Mouse (Mus musculus) C2C12 (cell line): ENCODE data around the gene Pld4. TPM values are rescaled to one million over a fixed set of nuclear protein-coding genes. Genes with fewer than 3 reads are reported as not detected.
A peak's percentile ranks its signal among the peaks of the same experiment; 100 is the strongest.

Source experiments
- H3K27me3 ChIP-seq: one replicate; pipeline ENCODE4 v1.6.1; 2011; ENCODE audit not compliant: control insufficient read depth, insufficient read depth, insufficient read length
- H3K36me3 ChIP-seq: one replicate; pipeline ENCODE4 v1.6.1; 2011; ENCODE audit not compliant: control insufficient read depth, insufficient read depth
- H3K4me3 ChIP-seq: one replicate; pipeline ENCODE4 v1.5.1; 2011; ENCODE audit warnings: mild to moderate bottlenecking, control low read depth; ENCODE audit not compliant: poor library complexity, insufficient read depth, severe bottlenecking
- H3K79me2 ChIP-seq: one replicate; pipeline ENCODE4 v1.6.1; 2011; ENCODE audit not compliant: control insufficient read depth, insufficient read depth
- H3K79me3 ChIP-seq: one replicate; pipeline ENCODE4 v1.6.1; 2011; ENCODE audit warnings: low read depth, control low read depth
- H3ac ChIP-seq: one replicate; pipeline ENCODE3; 2011; ENCODE audit warnings: low read depth; ENCODE audit not compliant: control insufficient read depth, insufficient read length
- CEBPB ChIP-seq: IDR thresholded peaks from one replicate; pipeline ENCODE4 v1.6.1; 2011; ENCODE audit warnings: low read depth, mild to moderate bottlenecking, control low read depth, moderate library complexity
- CTCF ChIP-seq: IDR thresholded peaks from one replicate; pipeline ENCODE4 v1.5.1; 2011; ENCODE audit not compliant: control insufficient read depth, insufficient read depth, insufficient read length
- FOSL1 ChIP-seq: IDR thresholded peaks from one replicate; pipeline ENCODE4 v1.8.0; 2011; ENCODE audit warnings: mild to moderate bottlenecking, low read length; ENCODE audit not compliant: poor library complexity, insufficient read depth, severe bottlenecking
- MAX ChIP-seq: IDR thresholded peaks from one replicate; pipeline ENCODE4 v1.6.1; 2011; ENCODE audit warnings: mild to moderate bottlenecking, control low read depth
- MYOD1 ChIP-seq: IDR thresholded peaks from one replicate; pipeline ENCODE4 v1.6.1; 2011; ENCODE audit warnings: low read depth; ENCODE audit not compliant: control insufficient read depth, insufficient read length
- MYOG ChIP-seq: IDR thresholded peaks from one replicate; pipeline ENCODE4 v1.6.1; 2011; ENCODE audit not compliant: control insufficient read depth, insufficient read length; ENCODE audit errors: extremely low read depth
- USF1 ChIP-seq: IDR thresholded peaks from one replicate; pipeline ENCODE4 v1.6.1; 2011; ENCODE audit warnings: low read depth, mild to moderate bottlenecking, control low read depth, moderate library complexity
- polyA plus RNA-seq: library from polyadenylated mRNA; unstranded; fragments of >200 nt; fragmentation: generic; extraction: Trizol; gene quantifications from one replicate; pipeline ENCODE4 v1.2.1, GENCODE M21; 2012; ENCODE audit warnings: missing spikeins

The Pld4 gene
- polyA plus RNA-seq, 1 experiment: not detected

DNA sequence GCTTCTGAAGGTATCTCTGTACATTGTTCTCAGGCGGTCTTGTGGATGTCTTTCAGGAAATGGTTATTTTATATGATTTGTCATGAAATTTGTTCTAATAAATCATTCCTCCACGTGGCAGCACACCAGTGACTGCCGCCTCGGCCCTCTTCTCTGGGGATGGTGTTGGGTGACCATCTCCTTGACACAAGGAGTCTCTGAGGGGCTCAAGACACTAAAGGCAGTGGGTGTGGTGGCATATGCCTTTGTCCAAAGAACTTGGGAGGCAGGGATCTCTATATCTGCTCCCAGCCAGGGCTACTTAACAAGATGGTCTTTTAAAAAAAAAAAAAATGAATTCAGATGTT is 14.0 kb upstream of the Pld4 start:
- peaks cover 20% of the 10 kb centered on the region for H3K36me3 ChIP-seq

GRCm38 (mm10) chr12:112746808-112747605 is 13.4 kb upstream of the Pld4 start:
- Histone ChIP-seq H3K79me2 (no peaks in the 10 kb centered on the region), H3K36me3 (peaks cover 20% of the 10 kb centered on the region), H3K4me3 (no peak overlapping the region), H3K27me3 (no peaks in the 10 kb centered on the region), H3K79me3 (no peaks in the 10 kb centered on the region), H3ac (no peak overlapping the region)
- TF ChIP-seq CTCF (peak; percentile 4), CEBPB (peak; percentile 79), MYOG (no peak), FOSL1 (no peak), MAX (no peak)

More for the DNA sequence above, 14.0 kb upstream of the Pld4 start:
- no peaks in the 10 kb centered on the region for H3K79me2 ChIP-seq
- TF ChIP-seq USF1: no peak
- TF ChIP-seq CTCF: no peak
- TF ChIP-seq MYOD1: no peak
- no peak for TF ChIP-seq FOSL1
- TF ChIP-seq CEBPB: no peak
- TF ChIP-seq MAX: no peak
- no peak for TF ChIP-seq MYOG
- no peaks in the 10 kb centered on the region for H3K79me3 ChIP-seq
- no peak overlapping the region for H3K4me3 ChIP-seq
- H3ac ChIP-seq: no peak overlapping the region
- H3K27me3 ChIP-seq: no peaks in the 10 kb centered on the region

DNA sequence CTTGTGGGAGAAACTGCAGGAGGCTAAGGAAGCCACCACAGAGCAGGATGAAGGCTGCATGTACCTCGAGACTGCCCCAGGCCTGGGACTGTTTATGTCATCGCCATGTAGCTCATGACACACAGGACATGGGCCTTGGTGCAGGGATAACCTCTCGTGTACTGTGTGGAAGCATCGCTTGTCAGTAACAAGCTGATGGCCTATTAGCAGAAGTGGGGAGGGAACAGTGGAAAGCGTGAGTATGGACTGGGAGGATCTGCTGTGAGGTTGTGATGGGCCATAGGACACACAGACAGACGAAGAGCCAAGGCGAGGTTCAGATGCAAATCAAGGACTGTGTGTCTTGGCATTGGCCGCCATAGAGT is 12.9 kb upstream of the Pld4 start:
- peaks cover 20% of the 10 kb centered on the region for H3K36me3 ChIP-seq
- H3K27me3 ChIP-seq: no peaks in the 10 kb centered on the region
- H3ac ChIP-seq: no peak overlapping the region
- H3K79me2 ChIP-seq: no peaks in the 10 kb centered on the region
- no peak for TF ChIP-seq USF1
- TF ChIP-seq MAX: no peak
- TF ChIP-seq MYOD1: no peak
- no peak for TF ChIP-seq FOSL1
- TF ChIP-seq CTCF: no peak
- no peak for TF ChIP-seq CEBPB
- TF ChIP-seq MYOG: no peak
- H3K4me3 ChIP-seq: no peak overlapping the region
- H3K79me3 ChIP-seq: no peaks in the 10 kb centered on the region

DNA sequence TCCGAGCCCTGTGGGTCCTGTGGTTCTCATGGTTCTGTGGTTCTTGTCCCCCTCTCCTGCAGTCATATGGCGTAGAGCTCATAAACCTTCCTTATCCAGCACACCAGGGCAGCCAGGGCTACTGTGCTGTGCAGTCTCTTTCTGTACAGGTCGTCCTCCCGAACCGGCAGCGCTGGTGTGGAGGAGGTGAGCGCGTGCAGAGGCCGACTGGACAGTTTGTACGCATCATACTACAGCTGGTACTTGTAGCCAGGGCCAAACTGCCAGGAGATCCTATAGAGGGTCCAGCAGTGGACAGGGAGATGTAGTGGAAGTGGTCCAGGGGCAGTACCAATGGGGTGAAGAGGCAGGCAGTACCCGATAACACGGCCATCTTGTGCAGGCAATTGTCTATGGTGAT is 9.5 kb upstream of the Pld4 start:
- H3K4me3 ChIP-seq: no peak overlapping the region
- H3ac ChIP-seq: no peak overlapping the region
- TF ChIP-seq CTCF (no peak), MYOD1 (no peak), MYOG (no peak), FOSL1 (no peak), MAX (no peak), USF1 (no peak), CEBPB (no peak)
- H3K36me3 ChIP-seq: no peaks in the 10 kb centered on the region
- no peaks in the 10 kb centered on the region for H3K79me2 ChIP-seq
- H3K79me3 ChIP-seq: no peaks in the 10 kb centered on the region
- no peaks in the 10 kb centered on the region for H3K27me3 ChIP-seq

DNA sequence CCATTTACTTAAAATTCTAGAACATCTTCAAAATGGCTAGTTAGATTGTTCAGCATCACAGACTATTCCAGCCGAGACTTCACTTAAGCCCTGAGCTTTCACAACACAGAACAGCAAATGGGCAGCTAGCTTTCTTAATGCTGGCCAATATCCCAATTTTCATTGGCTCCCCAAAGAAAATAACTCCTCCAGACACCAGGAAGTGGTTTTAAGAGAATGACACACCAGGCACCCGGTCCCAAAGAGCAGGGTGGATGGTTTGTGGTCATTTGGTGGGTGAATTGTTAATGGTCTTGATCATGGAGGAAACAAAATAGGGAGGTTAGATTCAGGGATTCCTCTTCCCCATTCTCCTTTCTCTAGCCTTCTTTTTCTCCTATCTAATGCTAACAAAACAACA is 8.1 kb upstream of the Pld4 start:
- TF ChIP-seq CEBPB: no peak
- no peak for TF ChIP-seq CTCF
- no peak for TF ChIP-seq MAX
- TF ChIP-seq USF1: no peak
- TF ChIP-seq FOSL1: no peak
- no peak for TF ChIP-seq MYOG
- TF ChIP-seq MYOD1: no peak
- H3K79me2 ChIP-seq: no peaks in the 10 kb centered on the region
- H3K79me3 ChIP-seq: no peaks in the 10 kb centered on the region
- H3K4me3 ChIP-seq: no peak overlapping the region
- no peaks in the 10 kb centered on the region for H3K27me3 ChIP-seq
- H3ac ChIP-seq: no peak overlapping the region
- no peaks in the 10 kb centered on the region for H3K36me3 ChIP-seq

- Histone ChIP-seq H3K36me3 (no peaks in the 10 kb centered on the region), H3K79me2 (no peaks in the 10 kb centered on the region), H3K4me3 (no peak overlapping the region), H3K27me3 (no peaks in the 10 kb centered on the region), H3ac (no peak overlapping the region), H3K79me3 (no peaks in the 10 kb centered on the region)
- TF ChIP-seq FOSL1 (no peak), MYOG (no peak), USF1 (no peak), CTCF (no peak), CEBPB (no peak), MYOD1 (no peak), MAX (no peak)
Observed at GRCm38 (mm10) chr12:112755900-112756299, 4.6 kb upstream of the Pld4 start.
